Mouse (Mus musculus) E14TG2a.4 (cell line): ENCODE results near the gene Bmt2.

Experiments used
- H3K27me3 ChIP-seq: 2 replicates; pipeline ENCODE4 v1.6.1; 2014; ENCODE audit warnings: low read length, control low read depth; ENCODE audit not compliant: insufficient read depth
- H3K36me3 ChIP-seq: 2 replicates; pipeline ENCODE4 v1.6.1; 2014; ENCODE audit warnings: low read length, control low read depth; ENCODE audit not compliant: insufficient read depth
- H3K4me1 ChIP-seq: replicated peaks from 2 replicates; pipeline ENCODE4 v1.6.1; 2014; ENCODE audit warnings: low read depth, low read length, control low read depth
- H3K4me3 ChIP-seq: replicated peaks from 2 replicates; pipeline ENCODE4 v1.5.1; 2014; ENCODE audit warnings: mild to moderate bottlenecking, low read length
- H3K9me3 ChIP-seq: 2 replicates; pipeline ENCODE4 v1.6.1; 2014; ENCODE audit warnings: low read length, control low read depth
- CTCF ChIP-seq: conservative IDR thresholded peaks from 2 replicates; pipeline ENCODE4 v1.5.1; 2014; ENCODE audit warnings: low read length
- NANOG ChIP-seq: IDR thresholded peaks from 2 replicates; pipeline ENCODE4 v1.6.1; 2014; ENCODE audit warnings: borderline replicate concordance, low read length, mixed read lengths
- POU5F1 ChIP-seq: IDR thresholded peaks from 2 replicates; pipeline ENCODE4 v1.6.1; 2014; ENCODE audit warnings: low read length, borderline replicate concordance

The Bmt2 gene

DNA sequence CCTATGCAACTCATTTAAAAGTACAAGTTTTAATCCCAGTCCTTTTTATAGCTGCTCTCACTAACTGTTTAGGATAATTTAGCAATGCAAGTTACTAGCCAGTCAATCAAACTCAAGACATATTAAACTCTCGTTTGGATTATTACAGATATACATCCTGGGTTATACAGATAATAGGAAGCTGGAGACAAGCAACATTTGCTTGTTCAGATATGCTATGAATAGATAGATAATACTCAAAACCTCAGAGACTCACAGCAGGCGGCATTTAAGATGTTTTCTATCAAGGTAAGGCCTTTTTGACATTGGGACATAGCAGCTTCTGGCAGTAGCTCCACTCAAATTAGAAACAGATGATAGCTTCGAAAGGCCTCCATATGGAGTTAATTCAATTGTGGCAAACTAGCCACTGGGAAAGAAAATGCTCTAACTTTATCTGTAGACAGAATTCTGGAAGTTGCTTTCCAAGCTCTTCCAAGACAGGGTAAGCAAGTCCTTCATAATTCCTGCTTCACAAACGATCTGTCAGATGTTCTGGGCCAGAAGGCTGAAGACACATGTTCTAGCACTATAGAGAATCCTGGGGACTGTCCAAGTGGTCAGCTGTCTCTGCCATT lies 84.9 kb downstream of the Bmt2 start:
- H3K9me3 ChIP-seq = no peaks in the 10 kb centered on the region
- no peaks in the 10 kb centered on the region for H3K4me1 ChIP-seq
- no peaks in the 10 kb centered on the region for H3K27me3 ChIP-seq
- TF ChIP-seq POU5F1 = no peak
- no peak for TF ChIP-seq NANOG
- no peak for TF ChIP-seq CTCF
- H3K4me3 ChIP-seq = no peak overlapping the region
- peaks cover 47% of the 10 kb centered on the region for H3K36me3 ChIP-seq

DNA sequence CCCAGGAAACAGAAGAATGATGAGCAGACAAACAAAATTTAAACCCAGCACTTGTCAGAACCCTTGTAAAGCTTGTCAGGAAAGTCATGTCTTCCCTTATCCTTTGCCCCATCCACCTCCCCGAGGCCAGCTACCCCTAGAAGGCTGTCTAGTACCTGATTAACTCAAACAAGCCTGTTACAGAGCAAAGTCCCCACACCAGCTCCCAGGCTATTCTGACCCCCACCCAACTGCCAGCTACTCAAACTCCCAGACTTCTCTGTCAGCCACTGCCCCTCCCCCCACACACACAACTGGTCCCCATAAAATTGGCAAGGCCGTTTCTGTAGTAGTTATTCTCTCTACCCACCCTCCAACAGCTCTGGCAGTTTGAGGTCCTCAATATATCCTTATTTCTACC lies 91.2 kb downstream of the Bmt2 start:
- Histone ChIP-seq H3K4me3 (no peak overlapping the region), H3K4me1 (peaks cover 4% of the 10 kb centered on the region), H3K27me3 (no peaks in the 10 kb centered on the region), H3K9me3 (no peaks in the 10 kb centered on the region), H3K36me3 (peaks cover 26% of the 10 kb centered on the region)
- TF ChIP-seq POU5F1 = no peak
- no peak for TF ChIP-seq CTCF
- TF ChIP-seq NANOG = no peak

DNA sequence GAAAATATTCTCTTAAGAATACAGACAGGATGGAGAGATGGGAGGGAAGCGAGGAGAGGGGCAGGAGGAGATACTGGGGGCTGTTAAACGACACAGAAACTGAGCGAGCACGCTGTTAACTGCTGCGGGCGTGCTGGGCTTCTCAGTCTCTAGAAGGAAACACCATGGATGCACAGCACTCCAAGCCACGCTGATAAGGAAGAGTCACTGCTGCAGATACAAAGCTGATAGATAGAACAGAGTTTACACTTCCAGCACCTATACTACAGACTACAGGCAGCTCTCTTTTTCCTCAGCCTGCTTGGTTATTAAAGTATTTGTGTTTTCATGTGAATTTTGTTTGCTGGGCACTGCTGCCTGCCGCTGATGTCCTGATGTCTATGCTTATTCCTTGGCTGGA lies 91.6 kb downstream of the Bmt2 start:
- peaks cover 4% of the 10 kb centered on the region for H3K4me1 ChIP-seq
- TF ChIP-seq POU5F1 (no peak), CTCF (no peak), NANOG (no peak)
- peaks cover 22% of the 10 kb centered on the region for H3K36me3 ChIP-seq
- H3K9me3 ChIP-seq = no peaks in the 10 kb centered on the region
- no peaks in the 10 kb centered on the region for H3K27me3 ChIP-seq
- H3K4me3 ChIP-seq = no peak overlapping the region

DNA sequence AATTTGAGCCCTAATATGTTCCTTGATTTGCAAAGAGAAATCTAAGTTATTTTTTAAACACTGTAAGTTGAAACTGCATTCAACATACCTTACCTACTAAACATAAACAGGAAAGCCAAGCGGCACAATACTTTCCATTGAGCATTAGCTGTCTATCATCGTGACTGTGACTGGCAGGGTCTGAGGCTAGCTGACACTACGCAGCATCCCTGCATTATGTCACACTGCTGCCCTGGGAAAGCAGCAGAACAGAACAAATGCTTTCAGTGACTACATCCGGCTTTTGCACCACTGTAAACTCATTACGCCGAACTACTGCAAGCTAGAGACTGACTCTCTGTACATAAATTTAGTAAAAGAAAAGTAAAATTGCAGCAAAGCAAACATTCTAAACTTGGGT lies 93.0 kb downstream of the Bmt2 start:
- Histone ChIP-seq H3K4me3 (no peak overlapping the region), H3K9me3 (no peaks in the 10 kb centered on the region), H3K4me1 (peaks cover 4% of the 10 kb centered on the region), H3K27me3 (no peaks in the 10 kb centered on the region), H3K36me3 (peaks cover 10% of the 10 kb centered on the region)
- TF ChIP-seq POU5F1 (no peak), NANOG (no peak), CTCF (no peak)

DNA sequence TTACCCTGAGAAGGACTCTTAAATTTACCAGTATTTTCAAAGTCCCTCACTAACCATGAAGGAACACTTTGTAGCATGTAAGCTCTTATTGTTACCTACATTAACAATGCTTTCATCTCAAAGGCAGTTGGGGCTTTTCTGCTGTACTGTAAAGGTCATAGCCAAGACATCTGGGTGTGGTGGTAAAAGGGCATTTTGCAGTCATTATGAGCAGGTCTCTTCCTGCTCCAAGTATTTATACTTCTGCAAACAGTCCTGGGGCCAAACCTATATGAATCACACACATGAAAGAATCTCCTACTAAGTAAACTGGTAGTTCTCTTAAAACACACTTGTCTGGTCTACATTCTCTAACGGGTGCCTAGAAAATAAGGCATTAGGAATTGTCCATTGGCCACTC lies 95.7 kb downstream of the Bmt2 start:
- Histone ChIP-seq H3K27me3 (no peaks in the 10 kb centered on the region), H3K4me3 (no peak overlapping the region)
- TF ChIP-seq CTCF = no peak
- no peak for TF ChIP-seq NANOG
- no peak for TF ChIP-seq POU5F1

More for the DNA sequence above, 95.7 kb downstream of the Bmt2 start:
- Histone ChIP-seq H3K36me3 (peaks cover 21% of the 10 kb centered on the region), H3K4me1 (peaks cover 4% of the 10 kb centered on the region), H3K9me3 (peaks cover 6% of the 10 kb centered on the region; the same call in 1 of the 2 replicates)
